Mouse (Mus musculus) heart, postnatal 0 days (tissue): ENCODE data around the gene Cwc27.

ENCODE experiments used
- CTCF ChIP-seq: IDR thresholded peaks from 2 replicates; pipeline ENCODE4 v1.5.1; 2016; ENCODE audit warnings: antibody characterized with exemption, control low read depth, low read depth
- EP300 ChIP-seq: IDR thresholded peaks from 2 replicates; pipeline ENCODE4 v1.6.1; 2016; ENCODE audit warnings: antibody characterized with exemption, low read depth

DNA sequence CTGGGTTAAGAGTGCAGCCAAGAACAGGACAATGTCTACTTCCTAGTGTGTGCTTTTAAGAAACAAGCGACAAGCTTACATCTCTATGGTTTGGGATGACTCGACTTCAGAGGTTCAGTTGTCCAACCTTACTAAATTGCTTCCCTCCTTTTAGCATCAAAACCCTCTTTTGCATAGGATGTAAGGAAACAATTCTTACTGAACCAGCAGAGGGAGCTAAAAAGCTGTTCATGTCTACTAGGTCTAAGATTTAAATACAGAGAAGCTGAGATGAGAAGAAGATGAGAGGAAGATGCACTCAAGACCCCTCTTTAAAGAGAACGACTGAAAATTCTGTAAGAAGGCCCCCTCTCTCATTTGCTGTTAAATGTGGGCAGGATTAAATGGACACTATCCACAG lies 11.3 kb downstream of the Cwc27 start:
- TF ChIP-seq CTCF: peak; percentile 72
- no peak for TF ChIP-seq EP300
